Mouse (Mus musculus): Measurements from ENCODE around the gene Psmd13.

The Psmd13 gene

DNA sequence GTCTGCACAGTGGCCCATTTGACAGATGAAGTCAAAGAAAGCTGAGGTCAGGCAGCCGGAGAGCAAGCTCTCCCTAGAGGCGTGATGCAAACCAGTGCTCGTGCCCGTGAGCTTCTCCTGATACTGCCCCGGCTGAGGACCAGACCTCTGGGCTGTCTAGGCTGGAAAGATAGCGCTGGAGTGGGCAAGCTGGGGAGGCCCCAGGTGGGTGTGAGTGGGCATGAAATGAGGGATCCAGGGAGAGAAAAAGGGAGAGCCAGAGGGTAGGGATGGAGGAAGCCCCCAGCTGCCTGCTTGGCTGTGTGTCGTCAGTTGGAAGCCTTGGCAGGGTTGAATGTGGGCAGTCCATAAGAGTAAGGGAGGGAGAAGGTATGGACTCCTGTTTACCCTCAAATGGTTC lies 62.5 kb downstream of the Psmd13 start:
- DNase-seq (ENCODE audit: low read depth, low spot score) = no peak

DNA sequence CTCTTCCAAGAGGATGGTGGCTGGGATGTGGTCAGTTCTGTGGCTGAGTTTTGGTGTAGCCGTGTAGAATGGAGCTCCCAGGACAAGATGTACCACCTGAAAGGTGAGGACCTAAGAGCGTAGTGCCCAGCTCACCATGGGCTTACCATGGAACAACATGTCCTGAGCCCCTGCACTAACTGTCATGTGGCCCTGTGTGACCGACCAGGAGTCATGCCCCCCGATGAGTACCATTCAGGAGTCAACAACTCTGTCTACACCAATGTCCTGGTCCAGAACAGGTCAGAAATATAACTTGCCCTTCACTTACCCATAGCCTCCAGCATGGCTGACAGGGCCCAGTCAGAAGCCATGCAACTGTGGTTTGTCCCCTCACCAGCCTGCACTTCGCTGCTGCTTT lies 63.5 kb downstream of the Psmd13 start:
- DNase-seq (ENCODE audit: low read depth, low spot score) = no peak

- no peak for DNase-seq (ENCODE audit: low read depth, low spot score)
Measured at GRCm38 (mm10) chr7:140946311-140946710, 64.5 kb downstream of the Psmd13 start.

DNA sequence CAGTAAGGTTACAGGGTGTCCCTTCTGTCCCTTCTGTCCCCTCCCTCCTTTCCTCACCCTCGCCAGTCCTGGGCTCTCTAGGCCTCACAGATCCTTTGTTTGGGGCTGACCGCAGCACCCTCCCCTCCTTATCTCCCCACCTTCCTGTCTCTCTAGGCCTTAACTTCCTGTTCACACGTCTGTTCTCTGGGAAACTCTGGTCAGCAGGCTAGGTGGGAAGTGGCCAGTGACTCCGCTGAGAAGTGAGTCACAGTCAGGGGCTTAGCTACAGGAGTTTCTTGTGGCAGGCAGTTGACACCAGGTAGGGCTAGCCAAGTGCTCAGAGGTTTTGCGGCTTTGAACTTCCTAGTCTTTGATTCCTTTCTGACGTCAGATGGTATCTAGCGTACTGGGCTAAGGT lies 65.2 kb downstream of the Psmd13 start:
- DNase-seq (ENCODE audit: low read depth, low spot score) = no peak

- no peak for DNase-seq (ENCODE audit: low read depth, low spot score)
Measured at GRCm38 (mm10) chr7:140948161-140948560, 66.4 kb downstream of the Psmd13 start.

Data from R1 (cell line).